Mouse (Mus musculus) C2C12 (cell line): ENCODE measurements around the gene Mcm10.

ENCODE experiments used
- CTCF ChIP-seq: IDR thresholded peaks from one replicate; pipeline ENCODE4 v1.5.1; 2011; ENCODE audit not compliant: control insufficient read depth, insufficient read depth, insufficient read length
- FOSL1 ChIP-seq: IDR thresholded peaks from one replicate; pipeline ENCODE4 v1.8.0; 2011; ENCODE audit warnings: mild to moderate bottlenecking, low read length; ENCODE audit not compliant: poor library complexity, insufficient read depth, severe bottlenecking
- MAX ChIP-seq: IDR thresholded peaks from one replicate; pipeline ENCODE4 v1.6.1; 2011; ENCODE audit warnings: mild to moderate bottlenecking, control low read depth
- MYOG ChIP-seq: IDR thresholded peaks from one replicate; pipeline ENCODE4 v1.6.1; 2011; ENCODE audit not compliant: control insufficient read depth, insufficient read length; ENCODE audit errors: extremely low read depth
- USF1 ChIP-seq: IDR thresholded peaks from one replicate; pipeline ENCODE4 v1.6.1; 2011; ENCODE audit warnings: low read depth, mild to moderate bottlenecking, control low read depth, moderate library complexity

GRCm38 (mm10) chr2:5032665-5033064 lies 20.1 kb upstream of the Mcm10 start:
- no peak for TF ChIP-seq CTCF
- TF ChIP-seq USF1: no peak
- TF ChIP-seq MAX: no peak
- no peak for TF ChIP-seq MYOG
- no peak for TF ChIP-seq FOSL1
